ENCODE assay signal across 8 mouse cellular contexts in genomic region chr2:11777091-11778068, GRCm38 (mm10). TPM values are rescaled to one million over a fixed set of nuclear protein-coding genes. Genes with fewer than 3 reads are reported as not detected.
DNase-seq lines count a peak whose midpoint lies in the region; ATAC-seq lines count a peak whose summit lies in the region.

TSS of gene Fbh1 (minus strand) at chr2:11777582.
TSS of gene Ankrd16 (plus strand) at chr2:11777876.

- peak; percentile 85 for ATAC-seq in inflammation-experienced regulatory T-cells, adult 6 months
- ATAC-seq in megakaryocyte-erythroid progenitor cell, adult 5-6 weeks (replicated peaks; ENCODE audit: low FRiP score, low TSS enrichment, poor library complexity, severe bottlenecking), result peak; percentile 93

- peak; percentile 100 for DNase-seq in adrenal gland, adult (ENCODE audit: inconsistent age in 2 of 2, low spot score in 1 of 2)
- peak; percentile 100 for DNase-seq in embryo, embryonic 10.5 days (ENCODE audit: low spot score)
- DNase-seq in gastrocnemius, postnatal 14 days, result peak; percentile 100
- peak; percentile 100 for DNase-seq in left cerebral cortex, postnatal 10 days (ENCODE audit: extremely low spot score in 1 of 2, low spot score in 2 of 2)
- peak; percentile 100 for DNase-seq in right cerebral cortex, postnatal 25 days
- DNase-seq in urinary bladder, postnatal 4 days (ENCODE audit: low spot score in 2 of 2), result peak; percentile 100

- intact Hi-C loops in gastrocnemius, postnatal 14 days (cut with DNase I; ENCODE audit: low total_unique reads), result no loop called here
- intact Hi-C loops in left cerebral cortex, postnatal 10 days (cut with DNase I), result no loop called here

RNA-seq across cellular contexts. Expression of gene Fbh1, which starts in this region (rescaled TPM):
- 10 to 100 TPM; 32.8 to 38.9 TPM for total RNA-seq in gastrocnemius, postnatal 14 days (2021)
- 10 to 100 TPM; 36.6 to 40.4 (median 38.2) TPM for polyA plus RNA-seq in inflammation-experienced regulatory T-cells, adult 6 months (2017; shearing (Covaris generic))
- 10 to 100 TPM; 79.0 to 81.3 TPM for total RNA-seq in left cerebral cortex, postnatal 10 days (2021)
- total RNA-seq in megakaryocyte-erythroid progenitor cell, adult 5-6 weeks (2014; fragmentation: Nextera tagmentation), result 37.2 and 38.6 TPM in 2 replicates
- 37.9 and 94.2 TPM in 2 replicates for total RNA-seq in megakaryocyte-erythroid progenitor cell, adult 5-6 weeks (2017)

RNA-seq across cellular contexts. Expression of gene Ankrd16, which starts in this region (rescaled TPM):
- 10 to 100 TPM; 23.3 to 26.7 TPM for total RNA-seq in gastrocnemius, postnatal 14 days (2021)
- polyA plus RNA-seq in inflammation-experienced regulatory T-cells, adult 6 months (2017; shearing (Covaris generic)), result 10 to 100 TPM; 27.2 to 65.0 (median 41.6) TPM
- total RNA-seq in left cerebral cortex, postnatal 10 days (2021), result 10 to 100 TPM; 67.6 to 76.4 TPM
- total RNA-seq in megakaryocyte-erythroid progenitor cell, adult 5-6 weeks (2014; fragmentation: Nextera tagmentation), result 44.9 and 64.8 TPM in 2 replicates
- 9.3 and 19.4 TPM in 2 replicates for total RNA-seq in megakaryocyte-erythroid progenitor cell, adult 5-6 weeks (2017)

Comparison
In these comparisons a context has a peak if more than half of its experiments do, and no peak if none do; other contexts are left out.
1. Peak in every context shown above with its lines: DNase-seq and ATAC-seq.